Mouse (Mus musculus) megakaryocyte progenitor cell, adult 5-6 weeks (primary cell): ENCODE data around the gene Bmpr1b. TPM values are rescaled to one million over a fixed set of nuclear protein-coding genes. Genes with fewer than 3 reads are reported as not detected.
A peak's percentile ranks its signal among the peaks of the same experiment; 100 is the strongest.

Experiments
- ATAC-seq: replicated peaks from 2 replicates; pipeline ENCODE4 v1.8.0; 2016; ENCODE audit warnings: mild to moderate bottlenecking, moderate TSS enrichment, inconsistent platforms; ENCODE audit not compliant: poor library complexity
- total RNA-seq, 2 experiments: library from RNA; stranded (forward) in 1 of 2; stranded (reverse) in 1 of 2; fragments of 157-497, 149-512 nt in 1 of 2; fragments of 200-1000 nt in 1 of 2; gene quantifications; 2 replicates each; pipeline versions ENCODE4 v1.2.3 to v1.2.4; 2015 to 2017

The Bmpr1b gene
- total RNA-seq, 2 experiments from 2014 or later: not detected

- no peak for ATAC-seq
Measured at GRCm38 (mm10) chr3:142114190-142114589, 55.0 kb downstream of the Bmpr1b start.

- no peak for ATAC-seq
Measured at GRCm38 (mm10) chr3:142113208-142113607, 56.0 kb downstream of the Bmpr1b start.

GRCm38 (mm10) chr3:142106227-142106626, 63.0 kb downstream of the Bmpr1b start:
- ATAC-seq: no peak

GRCm38 (mm10) chr3:142104027-142104805, 65.0 kb downstream of the Bmpr1b start:
- no peak for ATAC-seq

GRCm38 (mm10) chr3:142103622-142104021, 65.6 kb downstream of the Bmpr1b start:
- ATAC-seq: no peak

- ATAC-seq: no peak
Measured at GRCm38 (mm10) chr3:142099151-142099550, 70.1 kb downstream of the Bmpr1b start.

- ATAC-seq: no peak
Measured at GRCm38 (mm10) chr3:142094049-142094448, 75.2 kb downstream of the Bmpr1b start.

GRCm38 (mm10) chr3:142089684-142090083, 79.5 kb downstream of the Bmpr1b start:
- ATAC-seq: no peak

- no peak for ATAC-seq
Measured at GRCm38 (mm10) chr3:142085938-142086337, 83.3 kb downstream of the Bmpr1b start.

- ATAC-seq: no peak
Measured at GRCm38 (mm10) chr3:142084091-142084490, 85.1 kb downstream of the Bmpr1b start.

GRCm38 (mm10) chr3:142077723-142078302, 91.4 kb downstream of the Bmpr1b start:
- no peak for ATAC-seq

GRCm38 (mm10) chr3:142071601-142072000, 97.6 kb downstream of the Bmpr1b start:
- no peak for ATAC-seq

- ATAC-seq: 0 out of 2 replicates have a peak, but pooled peaks have one; percentile 26
Measured at GRCm38 (mm10) chr3:142066792-142067346, 102.4 kb downstream of the Bmpr1b start.

- no peak for ATAC-seq
Measured at GRCm38 (mm10) chr3:142065111-142065510, 104.1 kb downstream of the Bmpr1b start.

- ATAC-seq: peak; percentile 60
Measured at GRCm38 (mm10) chr3:142063536-142064226, 105.5 kb downstream of the Bmpr1b start.

GRCm38 (mm10) chr3:142061267-142061666, 108.0 kb downstream of the Bmpr1b start:
- no peak for ATAC-seq

- ATAC-seq: no peak
Measured at GRCm38 (mm10) chr3:142059890-142060289, 109.3 kb downstream of the Bmpr1b start.

- no peak for ATAC-seq
Measured at GRCm38 (mm10) chr3:142050681-142051080, 118.5 kb downstream of the Bmpr1b start.

GRCm38 (mm10) chr3:142049610-142050009, 119.6 kb downstream of the Bmpr1b start:
- ATAC-seq: no peak

GRCm38 (mm10) chr3:142049093-142049492, 120.1 kb downstream of the Bmpr1b start:
- no peak for ATAC-seq

GRCm38 (mm10) chr3:142048493-142048892, 120.7 kb downstream of the Bmpr1b start:
- no peak for ATAC-seq
